Mouse (Mus musculus): ENCODE results near the gene 2310061I04Rik.
"Not testable (repeated sequence)": the region's sequence is repeated elsewhere in the genome, so short reads cannot be mapped to it uniquely, and the experiment has no call there.

Gene 2310061I04Rik

GRCm38 (mm10) chr17:35896781-35897643 lies at the start of gene 2310061I04Rik:
Gene 2310061I04Rik (minus strand): TSS chr17:35897431.
- peak; percentile 71 for DNase-seq (ENCODE audit: extremely low read depth, low read depth)

DNA sequence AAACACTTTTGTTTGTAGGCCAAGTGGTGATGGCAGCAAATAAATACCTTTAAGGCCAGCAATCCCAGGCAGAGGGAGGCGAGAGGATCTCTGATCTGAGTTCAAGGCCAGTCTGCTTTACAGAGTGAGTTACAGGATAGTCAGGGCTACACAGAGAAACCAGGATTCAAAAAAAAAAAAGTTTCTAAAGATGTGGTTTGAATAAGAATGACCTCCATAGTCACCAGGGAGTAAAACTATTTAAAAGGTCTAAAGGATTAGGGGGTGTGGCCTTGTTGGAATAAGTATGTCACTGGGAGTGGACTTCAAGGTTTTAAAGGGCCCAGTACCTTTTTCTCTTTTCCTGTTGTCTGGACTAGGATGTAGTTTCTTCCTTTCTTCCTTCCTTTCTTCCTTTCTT lies 42.7 kb upstream of the 2310061I04Rik start:
- no peak for DNase-seq (ENCODE audit: extremely low read depth, low read depth)

DNA sequence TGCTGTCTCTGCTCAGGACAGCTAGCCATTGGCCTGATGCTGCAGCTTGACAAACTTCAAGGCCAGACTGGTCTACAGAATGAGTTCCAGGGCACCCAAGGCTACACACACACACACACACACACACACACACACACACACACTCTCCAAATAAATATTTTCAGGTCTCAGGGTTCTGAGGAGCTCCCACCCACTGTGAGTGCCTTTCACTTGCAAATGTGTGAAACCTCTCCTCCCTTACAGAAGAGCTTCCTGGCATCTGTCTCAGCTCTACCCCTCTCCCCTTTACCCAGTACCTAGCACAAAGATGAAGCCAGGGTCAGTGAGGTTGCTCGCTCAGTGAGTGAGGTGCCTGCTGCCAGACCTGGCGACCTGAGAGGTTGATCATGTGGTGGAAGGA lies 41.9 kb upstream of the 2310061I04Rik start:
- no peak for DNase-seq (ENCODE audit: extremely low read depth, low read depth)

DNA sequence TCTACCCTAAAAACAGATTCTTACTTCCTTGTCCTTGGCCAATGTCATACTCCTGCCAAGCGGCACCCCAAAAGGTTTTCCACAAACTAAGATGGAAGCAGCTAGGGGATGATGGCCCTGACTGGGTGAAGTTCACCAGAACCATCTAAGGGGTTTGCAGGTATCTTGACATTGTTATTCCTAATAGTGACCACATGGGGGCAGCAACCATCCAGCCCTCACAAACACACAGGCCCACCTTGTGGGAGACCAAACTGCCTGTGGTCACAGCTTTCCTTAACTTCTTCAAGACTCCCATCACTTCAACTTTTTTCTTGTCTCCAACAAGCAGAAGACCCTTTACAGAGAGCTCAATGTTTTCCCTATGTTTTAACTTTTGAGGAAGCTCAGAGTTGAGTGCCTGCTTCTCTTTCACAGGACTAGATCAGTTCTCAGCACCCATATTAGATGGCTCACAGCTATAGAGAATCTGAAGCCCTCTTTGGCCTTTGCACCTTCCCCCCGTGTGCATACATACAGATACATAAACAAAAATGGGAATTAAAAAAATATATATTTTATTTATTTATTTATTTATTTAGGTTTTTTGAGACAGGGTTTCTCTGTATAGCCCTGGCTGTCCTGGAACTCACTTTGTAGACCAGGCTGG lies 40.6 kb upstream of the 2310061I04Rik start:
- peak; percentile 54 for DNase-seq (ENCODE audit: extremely low read depth, low read depth)

- not testable (repeated sequence) for DNase-seq (ENCODE audit: extremely low read depth, low read depth)
These were observed 38.5 kb upstream of the 2310061I04Rik start for GRCm38 (mm10) chr17:35935763-35936162.

- DNase-seq (ENCODE audit: extremely low read depth, low read depth): no peak
These were observed 35.4 kb upstream of the 2310061I04Rik start for GRCm38 (mm10) chr17:35932608-35933007.

DNA sequence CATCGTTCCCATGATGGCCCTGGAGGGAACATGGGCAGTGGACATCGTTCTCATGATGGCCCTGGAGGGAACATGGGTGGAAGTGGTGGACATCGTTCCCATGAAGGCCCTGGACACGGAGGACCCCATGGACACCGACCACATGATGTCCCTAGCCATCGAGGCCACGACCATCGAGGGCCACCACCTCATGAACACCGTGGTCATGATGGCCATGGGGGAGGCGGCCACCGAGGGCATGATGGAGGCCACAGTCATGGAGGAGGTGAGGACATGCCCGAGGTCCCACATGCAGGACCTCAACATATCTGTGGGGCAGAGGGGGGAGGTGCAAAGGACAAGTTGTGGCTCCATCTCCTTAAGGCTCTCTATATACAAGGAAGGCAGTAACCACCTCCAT lies 33.4 kb upstream of the 2310061I04Rik start:
- no peak for DNase-seq (ENCODE audit: extremely low read depth, low read depth)

DNA sequence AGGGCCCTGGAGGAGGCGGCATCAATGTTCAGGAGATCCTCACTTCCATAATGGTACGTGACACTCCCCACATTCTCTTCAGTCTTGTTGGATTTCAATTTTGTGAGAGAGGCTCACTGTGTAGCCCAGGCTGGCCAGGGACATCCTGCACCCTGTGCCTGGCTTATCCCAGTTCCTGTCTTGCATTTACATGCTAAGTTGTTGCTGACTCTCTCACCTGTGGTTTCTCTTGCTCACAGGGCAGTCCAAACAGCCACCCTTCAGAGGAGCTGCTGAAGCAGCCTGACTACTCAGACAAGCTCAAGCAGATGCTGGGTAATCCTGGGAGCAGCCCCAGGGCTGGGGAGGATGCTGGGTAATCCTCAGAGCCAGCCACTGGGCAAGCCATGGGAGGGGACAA lies 32.3 kb upstream of the 2310061I04Rik start:
- DNase-seq (ENCODE audit: extremely low read depth, low read depth): no peak

DNA sequence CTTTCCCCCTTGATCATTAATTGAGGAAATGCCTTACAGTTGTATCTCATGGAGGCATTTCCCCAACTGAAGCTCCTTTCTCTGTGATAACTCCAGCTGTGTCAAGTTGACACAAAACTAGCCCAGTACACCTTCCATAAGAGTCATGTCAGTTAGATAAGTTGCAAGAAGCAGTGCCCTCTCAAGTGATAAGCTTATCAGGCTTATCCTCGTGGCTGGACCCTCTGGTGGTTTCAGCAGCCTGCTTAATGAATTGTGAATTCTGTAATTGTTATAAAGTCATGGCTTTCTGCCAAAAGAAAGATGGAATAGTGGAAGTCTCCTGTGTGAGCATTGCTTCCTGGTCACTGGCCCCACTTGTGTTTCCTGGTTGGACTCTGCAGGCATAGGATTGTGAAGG lies 30.2 kb upstream of the 2310061I04Rik start:
- DNase-seq (ENCODE audit: extremely low read depth, low read depth): peak; percentile 95

DNA sequence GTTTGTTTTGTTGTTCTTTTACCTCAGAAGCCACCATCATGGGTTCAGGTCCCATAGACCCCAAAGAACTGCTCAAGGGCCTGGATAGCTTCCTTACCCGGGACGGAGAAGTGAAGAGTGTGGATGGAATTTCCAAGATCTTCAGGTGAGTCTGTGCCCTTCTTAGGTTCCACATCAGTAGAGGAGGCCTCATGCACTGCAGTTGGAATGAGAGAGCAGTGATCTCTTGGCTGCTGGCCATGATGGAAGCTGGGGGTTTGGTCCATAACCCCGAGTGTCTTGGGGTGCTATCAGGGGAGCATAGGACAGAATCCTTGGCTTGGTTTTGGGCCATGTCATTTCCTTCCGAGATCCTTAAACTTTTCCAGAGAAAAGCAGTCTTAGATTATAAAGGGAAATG lies 26.1 kb upstream of the 2310061I04Rik start:
- no peak for DNase-seq (ENCODE audit: extremely low read depth, low read depth)

- no peak for DNase-seq (ENCODE audit: extremely low read depth, low read depth)
These were observed 25.3 kb upstream of the 2310061I04Rik start for GRCm38 (mm10) chr17:35922566-35922965.

- DNase-seq (ENCODE audit: extremely low read depth, low read depth): no peak
These were observed 24.5 kb upstream of the 2310061I04Rik start for GRCm38 (mm10) chr17:35921710-35922109.

GRCm38 (mm10) chr17:35920862-35921562 lies 23.8 kb upstream of the 2310061I04Rik start:
- no peak for DNase-seq (ENCODE audit: extremely low read depth, low read depth)

DNA sequence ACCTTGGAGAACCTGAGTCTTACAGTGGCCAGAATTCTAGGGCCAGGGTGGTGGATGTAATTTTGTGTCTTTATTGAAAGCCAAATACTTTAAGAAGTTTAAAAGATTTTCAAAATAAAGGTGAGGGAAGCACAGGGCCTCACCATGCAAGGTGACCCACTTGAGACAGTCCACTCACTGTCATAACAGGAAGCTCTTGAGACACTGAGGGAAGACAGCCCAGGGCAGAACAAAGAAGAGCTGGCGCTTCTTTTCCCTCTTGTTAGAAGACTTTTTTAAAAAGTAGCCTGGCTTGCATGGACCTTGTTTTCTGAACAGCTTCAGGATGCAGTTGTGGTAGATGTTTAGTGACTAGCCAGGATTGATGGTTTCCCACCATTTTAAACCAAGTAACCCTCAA lies 23.2 kb upstream of the 2310061I04Rik start:
- no peak for DNase-seq (ENCODE audit: extremely low read depth, low read depth)

- peak; percentile 81 for DNase-seq (ENCODE audit: extremely low read depth, low read depth)
These were observed 22.7 kb upstream of the 2310061I04Rik start for GRCm38 (mm10) chr17:35919864-35920301.

- DNase-seq (ENCODE audit: extremely low read depth, low read depth): peak; percentile 92
These were observed 22.0 kb upstream of the 2310061I04Rik start for GRCm38 (mm10) chr17:35919060-35919715.

GRCm38 (mm10) chr17:35918276-35919059 lies 21.2 kb upstream of the 2310061I04Rik start:
- DNase-seq (ENCODE audit: extremely low read depth, low read depth): peak; percentile 32

DNA sequence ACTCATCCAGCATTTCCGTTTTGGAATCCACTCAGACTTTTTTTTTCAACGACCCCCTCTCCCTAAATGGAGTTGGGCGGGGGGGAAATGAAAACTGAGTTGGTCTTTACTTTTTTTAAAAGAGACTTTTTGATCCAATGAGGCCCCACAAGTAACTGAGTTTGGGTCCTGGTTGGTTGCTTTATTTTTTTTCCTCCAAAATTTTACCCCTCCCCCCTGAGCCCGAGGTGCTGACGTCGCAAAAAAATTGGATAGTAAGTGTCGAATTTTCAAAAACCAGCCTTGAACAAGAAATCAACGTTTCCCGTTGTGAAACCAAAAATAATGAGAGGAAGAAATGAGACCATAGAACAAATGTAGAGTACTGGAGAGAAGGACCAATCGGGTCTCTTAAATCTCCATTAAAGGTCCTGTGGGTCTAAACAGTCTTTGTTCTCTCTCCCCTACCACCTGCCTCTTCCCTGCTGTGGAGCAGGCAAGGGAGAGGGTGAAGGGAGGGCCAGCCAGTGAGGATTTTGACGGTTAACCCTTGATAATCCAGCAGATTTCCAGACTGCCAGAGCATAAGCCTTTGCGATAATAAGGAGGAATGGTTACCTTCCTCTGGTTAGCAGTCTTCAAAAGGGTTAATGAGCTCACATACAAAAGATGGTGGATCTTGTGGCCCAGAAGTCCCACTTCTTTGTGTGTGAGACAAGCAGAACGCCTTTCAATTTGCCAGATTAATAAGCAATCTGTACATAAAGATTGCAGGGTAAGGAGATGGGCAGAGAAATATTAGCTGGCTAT lies 20.4 kb upstream of the 2310061I04Rik start:
- DNase-seq (ENCODE audit: extremely low read depth, low read depth): peak; percentile 39

- DNase-seq (ENCODE audit: extremely low read depth, low read depth): no peak
These were observed 19.9 kb upstream of the 2310061I04Rik start for GRCm38 (mm10) chr17:35917143-35917462.

All from MEL-GATA-1-ER (cell line).